Mouse (Mus musculus): ENCODE data around the gene Med23. TPM values are rescaled to one million over a fixed set of nuclear protein-coding genes. Genes with fewer than 3 reads are reported as not detected.

Gene Med23
- polyA plus RNA-seq, 1 experiment: 32.6 TPM

DNA sequence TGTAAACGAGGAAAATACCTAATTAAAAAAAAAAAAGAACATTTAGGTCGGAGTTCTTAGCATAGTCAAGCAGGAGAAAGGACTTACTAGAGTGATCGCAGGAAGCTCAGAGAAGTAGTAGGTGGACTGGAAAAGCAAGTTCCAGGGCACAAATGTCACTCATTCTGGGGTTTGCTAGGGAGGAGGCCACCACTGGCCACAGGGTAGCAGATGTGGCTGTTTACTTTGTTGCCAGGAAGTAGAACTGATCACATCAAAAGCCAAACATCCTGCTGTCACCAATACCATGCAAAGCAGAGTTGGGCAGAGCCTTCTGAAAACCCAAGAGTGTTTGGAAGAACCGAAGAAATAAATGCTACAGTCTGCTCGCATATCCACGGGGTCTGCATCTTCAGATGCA, 84.1 kb downstream of the Med23 start:
- peaks cover 3% of the 10 kb centered on the region; the same call in 1 of the 2 replicates for H3K4me1 ChIP-seq (ENCODE audit: control insufficient read depth, insufficient read depth, low read length)
- TF ChIP-seq CTCF (IDR thresholded peaks at IDR 0.05; ENCODE audit: borderline replicate concordance, insufficient read depth, low read length) (no peak), POLR2A (IDR thresholded peaks at IDR 0.05; ENCODE audit: low read depth, low read length) (no peak)
- no peak overlapping the region for H3K4me3 ChIP-seq (ENCODE audit: insufficient read depth, low read length)
- H3K27ac ChIP-seq (ENCODE audit: insufficient read depth, low read length): no peak overlapping the region

DNA sequence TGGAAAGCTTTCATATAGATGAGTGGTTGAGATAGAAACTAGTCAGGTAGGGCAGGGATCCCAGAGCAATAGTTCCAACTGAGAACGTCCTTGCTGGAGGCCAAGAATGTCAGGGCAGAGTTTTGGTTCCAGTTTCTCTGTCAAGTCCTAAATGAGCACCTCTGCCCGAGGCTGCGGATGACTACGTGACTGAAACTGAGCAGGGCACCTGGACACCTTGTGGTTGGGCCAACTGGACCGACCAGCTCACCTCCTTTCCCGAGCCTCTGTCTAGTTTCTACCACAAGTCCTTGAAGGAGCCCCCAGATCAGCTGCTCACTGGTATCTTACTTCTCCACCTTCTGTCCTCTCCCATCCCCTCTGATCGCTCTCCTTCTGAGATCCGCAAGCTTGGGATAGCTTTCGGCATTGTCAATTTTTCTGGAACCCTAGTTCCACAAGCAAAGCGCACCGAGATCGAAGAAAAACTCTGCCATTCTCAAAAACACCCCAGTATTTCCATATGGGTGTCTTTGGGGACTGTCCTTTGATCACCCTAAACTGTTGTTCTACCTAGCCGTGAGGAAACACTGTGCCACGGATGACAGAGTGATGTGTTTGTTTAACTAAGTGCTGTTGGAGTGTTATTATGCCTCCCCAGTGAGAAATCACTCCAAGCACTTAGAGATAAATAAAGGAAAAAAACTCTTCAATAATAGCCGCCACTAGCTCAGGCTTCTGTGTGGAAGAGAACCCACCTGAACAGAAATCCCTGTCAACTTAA, 88.7 kb downstream of the Med23 start:
- no peaks in the 10 kb centered on the region for H3K4me1 ChIP-seq (ENCODE audit: control insufficient read depth, insufficient read depth, low read length)
- no peak overlapping the region for H3K27ac ChIP-seq (ENCODE audit: insufficient read depth, low read length)
- H3K4me3 ChIP-seq (ENCODE audit: insufficient read depth, low read length): no peak overlapping the region
- TF ChIP-seq CTCF (IDR thresholded peaks at IDR 0.05; ENCODE audit: borderline replicate concordance, insufficient read depth, low read length) (no peak), POLR2A (IDR thresholded peaks at IDR 0.05; ENCODE audit: low read depth, low read length) (no peak)

DNA sequence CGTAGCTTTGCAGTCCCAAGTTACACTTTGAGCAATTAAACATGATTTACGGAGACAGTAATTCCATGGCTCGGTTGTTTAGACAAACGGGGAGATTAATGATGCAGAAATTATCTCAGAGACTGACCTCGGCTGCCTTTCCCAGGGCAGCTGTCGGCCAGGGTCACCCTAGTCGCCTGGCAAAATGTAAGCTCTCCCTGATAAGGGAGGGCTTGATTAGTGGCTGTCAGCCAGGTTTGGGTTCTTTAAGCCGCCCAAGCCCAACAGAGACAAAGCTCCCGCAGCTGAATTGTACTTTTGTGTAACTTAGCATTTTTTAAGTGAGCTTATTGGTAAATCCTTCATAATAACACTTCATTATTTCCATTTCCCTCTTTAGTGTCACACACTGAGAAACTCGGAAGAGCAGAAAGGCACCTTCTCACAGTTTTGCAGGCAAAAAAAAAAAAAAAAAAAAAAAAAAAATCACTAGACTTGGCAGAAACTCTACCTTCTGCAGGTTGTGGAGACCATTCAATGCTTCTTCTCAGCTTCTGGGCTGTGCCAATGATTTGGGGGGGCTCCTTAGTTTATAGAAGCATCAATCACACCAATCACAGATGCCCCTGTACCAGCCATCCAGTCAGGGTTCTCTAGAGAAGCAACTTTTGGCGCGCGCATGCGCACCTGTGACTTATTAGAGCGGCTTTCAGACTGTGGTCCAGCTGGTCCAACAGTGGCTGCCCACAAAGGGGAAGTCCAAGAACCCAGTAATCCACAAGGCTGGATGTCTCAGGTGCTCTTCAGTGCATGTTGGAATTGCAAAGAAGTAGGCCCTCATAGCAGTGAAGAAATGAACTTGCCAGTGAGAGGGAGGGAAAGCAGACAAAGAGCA, 89.5 kb downstream of the Med23 start:
- TF ChIP-seq CTCF (IDR thresholded peaks at IDR 0.05; ENCODE audit: borderline replicate concordance, insufficient read depth, low read length): no peak
- no peak for TF ChIP-seq POLR2A (IDR thresholded peaks at IDR 0.05; ENCODE audit: low read depth, low read length)
- Histone ChIP-seq H3K4me3 (ENCODE audit: insufficient read depth, low read length) (no peak overlapping the region), H3K27ac (ENCODE audit: insufficient read depth, low read length) (no peak overlapping the region), H3K4me1 (ENCODE audit: control insufficient read depth, insufficient read depth, low read length) (no peaks in the 10 kb centered on the region)

DNA sequence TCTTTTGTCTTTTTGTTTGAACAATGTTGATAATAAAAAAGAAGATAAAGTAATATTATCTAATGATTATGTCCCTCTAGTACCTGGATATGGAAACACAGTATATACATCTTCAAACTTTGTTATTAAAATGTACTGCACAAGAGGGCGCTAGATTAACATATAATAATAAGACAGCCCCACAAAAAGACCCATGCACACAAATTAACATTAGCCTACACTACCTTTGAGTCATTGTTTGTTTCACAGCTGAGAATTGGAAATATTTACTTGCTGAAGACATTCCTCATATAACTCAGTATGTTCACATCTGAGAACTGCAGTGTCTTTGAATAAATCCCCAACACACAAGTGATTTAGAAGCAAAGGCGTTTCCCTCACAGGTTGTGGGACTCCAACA, 91.3 kb downstream of the Med23 start:
- Histone ChIP-seq H3K4me3 (ENCODE audit: insufficient read depth, low read length) (no peak overlapping the region), H3K27ac (ENCODE audit: insufficient read depth, low read length) (no peak overlapping the region), H3K4me1 (ENCODE audit: control insufficient read depth, insufficient read depth, low read length) (no peaks in the 10 kb centered on the region)
- TF ChIP-seq CTCF (IDR thresholded peaks at IDR 0.05; ENCODE audit: borderline replicate concordance, insufficient read depth, low read length): no peak
- TF ChIP-seq POLR2A (IDR thresholded peaks at IDR 0.05; ENCODE audit: low read depth, low read length): no peak

DNA sequence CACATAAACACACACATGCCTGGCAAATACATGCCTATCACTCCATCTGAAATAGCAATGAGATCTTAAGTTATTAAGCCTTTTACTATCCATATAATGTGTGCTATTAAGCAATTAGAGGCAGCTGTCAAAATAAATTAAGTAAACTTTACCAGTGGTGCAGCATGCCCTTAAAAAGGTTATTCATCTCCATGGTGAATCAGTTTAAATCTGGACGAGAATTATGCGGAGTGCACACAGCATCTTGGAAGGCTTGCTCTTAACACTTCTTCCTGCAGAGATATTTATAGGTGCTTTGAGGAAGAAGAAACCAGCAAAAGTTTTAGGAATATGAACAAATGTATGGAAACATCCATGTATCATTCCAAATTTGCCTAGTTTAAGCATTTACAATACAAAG, 92.1 kb downstream of the Med23 start:
- Histone ChIP-seq H3K27ac (ENCODE audit: insufficient read depth, low read length) (no peak overlapping the region), H3K4me3 (ENCODE audit: insufficient read depth, low read length) (no peak overlapping the region), H3K4me1 (ENCODE audit: control insufficient read depth, insufficient read depth, low read length) (no peaks in the 10 kb centered on the region)
- TF ChIP-seq CTCF (IDR thresholded peaks at IDR 0.05; ENCODE audit: borderline replicate concordance, insufficient read depth, low read length): no peak
- no peak for TF ChIP-seq POLR2A (IDR thresholded peaks at IDR 0.05; ENCODE audit: low read depth, low read length)

Other genes starting within 250 kb of the Med23 start
- gene Enpp1, start 157.8 kb upstream of the Med23 start, polyA plus RNA-seq (2011; ENCODE audit: insufficient read length, low read depth, missing spikeins): 26.9 and 35.2 TPM in 2 replicates
- gene Enpp3, start 27.2 kb upstream of the Med23 start, polyA plus RNA-seq (2011; ENCODE audit: insufficient read length, low read depth, missing spikeins): 5.0 and 10.9 TPM in 2 replicates
- gene Arg1, start 57.5 kb downstream of the Med23 start, polyA plus RNA-seq (2011; ENCODE audit: insufficient read length, low read depth, missing spikeins): not detected in 2 replicates

Data from embryonic fibroblast, embryonic 13.5 days (primary cell).